Mouse (Mus musculus) CD8-positive naive resting alpha-beta T cell, adult 2 months (primary cell): ENCODE data around the gene Plekhn1.

ENCODE experiments used
- DNase-seq, 2 experiments: peaks; one replicate each; pipeline ENCODE4 v3.0.0; 2022; ENCODE audit warnings: low read depth in 2 of 2, low spot score in 2 of 2

Gene Plekhn1

GRCm38 (mm10) chr4:156234701-156235213, at the start of gene Plekhn1:
TSS of gene Plekhn1 (minus strand) at chr4:156234857.
- peak; percentile 40 to 59 for DNase-seq

GRCm38 (mm10) chr4:156255078-156255839, 20.6 kb upstream of the Plekhn1 start, which contains the start of gene Samd11:
TSS of gene Samd11 (minus strand) at chr4:156255657.
- no peak for DNase-seq

GRCm38 (mm10) chr4:156254361-156255077, 19.9 kb upstream of the Plekhn1 start:
- no peak for DNase-seq

- DNase-seq = no peak
Observed at GRCm38 (mm10) chr4:156253043-156253442, 18.4 kb upstream of the Plekhn1 start.

GRCm38 (mm10) chr4:156252619-156253018, 18.0 kb upstream of the Plekhn1 start:
- DNase-seq = no peak

GRCm38 (mm10) chr4:156252140-156252539, 17.5 kb upstream of the Plekhn1 start:
- no peak for DNase-seq

- no peak for DNase-seq
Observed at GRCm38 (mm10) chr4:156251081-156251480, 16.4 kb upstream of the Plekhn1 start.

- DNase-seq = no peak
Observed at GRCm38 (mm10) chr4:156249567-156249966, 14.9 kb upstream of the Plekhn1 start.

- DNase-seq = no peak
Observed at GRCm38 (mm10) chr4:156236651-156237447, 2.2 kb upstream of the Plekhn1 start.

GRCm38 (mm10) chr4:156235808-156236533, 1.3 kb upstream of the Plekhn1 start, which contains the start of gene Noc2l:
TSS of gene Noc2l (plus strand) at chr4:156236010.
- peak; percentile 81 to 85 for DNase-seq

GRCm38 (mm10) chr4:156235360-156235770, 708 bp upstream of the Plekhn1 start:
- no peak for DNase-seq

GRCm38 (mm10) chr4:156234021-156234501, 596 bp downstream of the Plekhn1 start:
- no peak for DNase-seq

GRCm38 (mm10) chr4:156228393-156229024, 6.1 kb downstream of the Plekhn1 start:
- no peak for DNase-seq

- DNase-seq = no peak
Observed at GRCm38 (mm10) chr4:156227752-156228392, 6.8 kb downstream of the Plekhn1 start.

GRCm38 (mm10) chr4:156224276-156224675, 10.4 kb downstream of the Plekhn1 start:
- no peak for DNase-seq

GRCm38 (mm10) chr4:156219936-156220335, 14.7 kb downstream of the Plekhn1 start:
- no peak for DNase-seq

- no peak for DNase-seq
Observed at GRCm38 (mm10) chr4:156217838-156218237, 16.8 kb downstream of the Plekhn1 start.

- no peak for DNase-seq
Observed at GRCm38 (mm10) chr4:156217022-156217669, 17.5 kb downstream of the Plekhn1 start.

GRCm38 (mm10) chr4:156216196-156216595, 18.5 kb downstream of the Plekhn1 start:
- no peak for DNase-seq
